Mouse (Mus musculus) bone marrow macrophage, adult 2 months (primary cell): Measurements from ENCODE around the gene Zpbp2. TPM values are rescaled to one million over a fixed set of nuclear protein-coding genes. Genes with fewer than 3 reads are reported as not detected.

ENCODE experiments used
- H3K27ac ChIP-seq: 2 replicates; pipeline ENCODE4 v1.5.1; 2012; ENCODE audit warnings: low read depth, low read length; ENCODE audit not compliant: insufficient read depth
- H3K4me1 ChIP-seq: 2 replicates; pipeline ENCODE4 v1.6.1; 2012; ENCODE audit warnings: low read length; ENCODE audit not compliant: control insufficient read depth, insufficient read depth
- H3K4me3 ChIP-seq: 2 replicates; pipeline ENCODE4 v1.5.1; 2012; ENCODE audit warnings: mild to moderate bottlenecking, low read length, moderate library complexity; ENCODE audit not compliant: insufficient read depth
- CTCF ChIP-seq: IDR thresholded peaks from 2 replicates; pipeline ENCODE4 v1.5.1; 2012; ENCODE audit warnings: low read depth, mild to moderate bottlenecking, low read length, moderate library complexity
- POLR2A ChIP-seq: IDR thresholded peaks from 2 replicates; pipeline ENCODE4 v1.6.1; 2012; ENCODE audit warnings: mild to moderate bottlenecking, low read depth, low read length, borderline replicate concordance
- polyA plus RNA-seq: library from polyadenylated mRNA; stranded (reverse); fragments of >200 nt; gene quantifications from 2 replicates; pipeline ENCODE4 v1.2.4, GENCODE M21; 2012; ENCODE audit not compliant: missing spikeins, insufficient read depth, insufficient read length

The Zpbp2 gene
- polyA plus RNA-seq, 1 experiment = not detected

DNA sequence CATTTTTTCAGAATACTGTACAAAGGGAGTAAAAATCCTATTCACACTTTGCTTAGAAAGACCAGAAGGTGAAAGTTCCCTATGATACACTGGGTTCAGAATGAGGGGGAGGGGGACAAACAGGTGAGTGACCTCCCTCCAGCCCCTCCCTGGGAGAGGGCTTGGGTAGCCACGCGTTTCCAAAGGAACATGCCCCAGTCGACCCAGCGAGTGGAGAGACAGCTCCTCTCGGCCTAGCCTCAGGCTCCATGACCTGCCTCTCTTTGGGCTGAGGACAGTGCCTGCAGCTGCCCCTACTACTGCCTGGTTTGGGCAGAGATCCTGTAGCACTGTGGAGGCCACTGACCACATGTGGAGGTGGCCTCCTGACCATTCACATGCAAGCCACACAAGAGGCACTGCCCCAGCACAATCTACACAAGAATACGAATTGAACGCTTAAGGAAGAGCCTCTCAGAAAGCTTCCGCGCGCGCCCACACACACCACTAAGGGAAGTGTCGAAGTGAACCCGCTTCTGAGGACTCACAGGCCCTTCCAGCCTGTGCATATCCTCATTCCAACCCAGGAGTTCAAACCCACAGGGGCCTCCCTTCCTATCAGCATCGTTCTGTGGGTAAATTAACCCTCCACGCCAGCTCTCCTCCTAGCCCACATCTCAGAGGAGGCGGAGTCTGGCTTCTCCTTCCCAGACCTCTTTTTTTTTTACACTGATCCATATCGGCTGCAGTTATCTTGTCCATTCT, 30.6 kb downstream of the Zpbp2 start:
- H3K27ac ChIP-seq = no peak overlapping the region
- no peak for TF ChIP-seq POLR2A
- no peak for TF ChIP-seq CTCF
- peaks cover 36% of the 10 kb centered on the region for H3K4me1 ChIP-seq
- no peak overlapping the region for H3K4me3 ChIP-seq

- peaks cover 36% of the 10 kb centered on the region for H3K4me1 ChIP-seq
- no peak overlapping the region for H3K4me3 ChIP-seq
- no peak overlapping the region for H3K27ac ChIP-seq
- TF ChIP-seq CTCF = no peak
Measured at GRCm38 (mm10) chr11:98582030-98582388, 31.1 kb downstream of the Zpbp2 start.

GRCm38 (mm10) chr11:98582551-98583264, 31.8 kb downstream of the Zpbp2 start:
- Histone ChIP-seq H3K27ac (no peak overlapping the region), H3K4me1 (peaks cover 39% of the 10 kb centered on the region), H3K4me3 (no peak overlapping the region)
- TF ChIP-seq CTCF (no peak), POLR2A (no peak)

DNA sequence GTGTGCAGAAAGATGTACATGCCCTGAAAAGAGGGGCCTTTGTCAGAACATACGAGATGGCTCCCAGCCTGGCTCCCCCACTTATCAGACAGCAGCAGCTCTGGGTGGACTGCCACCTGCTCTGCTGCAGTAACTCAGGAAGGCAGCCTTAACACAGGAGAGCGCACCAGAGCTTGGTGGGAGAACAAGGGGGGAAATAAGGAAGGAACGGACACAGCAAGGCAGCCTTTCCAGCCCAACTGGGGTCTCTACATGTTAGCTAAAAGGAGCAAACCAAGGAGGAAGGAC, 32.3 kb downstream of the Zpbp2 start:
- H3K4me1 ChIP-seq = peaks cover 40% of the 10 kb centered on the region
- H3K27ac ChIP-seq = no peak overlapping the region
- TF ChIP-seq POLR2A = no peak
- no peak for TF ChIP-seq CTCF
- no peak overlapping the region for H3K4me3 ChIP-seq

GRCm38 (mm10) chr11:98583571-98583970, 32.7 kb downstream of the Zpbp2 start:
- H3K4me1 ChIP-seq = peaks cover 40% of the 10 kb centered on the region
- no peak for TF ChIP-seq CTCF
- TF ChIP-seq POLR2A = no peak
- no peak overlapping the region for H3K27ac ChIP-seq
- H3K4me3 ChIP-seq = no peak overlapping the region

DNA sequence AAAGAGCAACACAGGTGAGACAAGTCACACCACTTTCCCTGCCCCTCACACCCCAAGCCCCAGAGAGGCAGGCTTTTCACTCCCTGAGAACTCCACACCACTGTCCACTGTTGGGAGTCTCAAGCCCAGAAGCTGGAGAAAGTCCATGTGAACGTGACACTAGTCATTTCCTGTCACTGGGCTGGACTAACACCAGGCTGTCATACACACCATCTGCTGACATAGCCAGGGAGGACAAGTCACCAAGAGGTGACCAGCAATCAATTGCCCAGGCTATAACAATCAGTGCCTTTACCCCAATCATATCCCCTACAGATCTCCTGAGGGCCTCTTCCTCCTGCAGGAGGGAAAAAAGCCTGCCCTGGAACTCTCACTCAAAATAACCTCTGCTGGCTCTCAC, 33.2 kb downstream of the Zpbp2 start:
- Histone ChIP-seq H3K4me1 (peaks cover 44% of the 10 kb centered on the region), H3K27ac (no peak overlapping the region), H3K4me3 (no peak overlapping the region)
- TF ChIP-seq POLR2A (no peak), CTCF (no peak)

GRCm38 (mm10) chr11:98584629-98585177, 33.8 kb downstream of the Zpbp2 start:
- Histone ChIP-seq H3K4me1 (peaks cover 49% of the 10 kb centered on the region), H3K4me3 (no peak overlapping the region)
- TF ChIP-seq CTCF (no peak), POLR2A (no peak)

GRCm38 (mm10) chr11:98586087-98586891, 35.4 kb downstream of the Zpbp2 start:
- H3K4me1 ChIP-seq = peaks cover 41% of the 10 kb centered on the region
- H3K27ac ChIP-seq = no peak overlapping the region
- TF ChIP-seq CTCF (no peak), POLR2A (no peak)

More at GRCm38 (mm10) chr11:98584629-98585177, 33.8 kb downstream of the Zpbp2 start:
- H3K27ac ChIP-seq = no peak overlapping the region

GRCm38 (mm10) chr11:98586892-98587563, 36.1 kb downstream of the Zpbp2 start, which contains the start of gene Ormdl3:
Gene Ormdl3, minus strand, starts transcription at chr11:98587368.
- H3K4me1 ChIP-seq = peaks cover 41% of the 10 kb centered on the region
- no peak for TF ChIP-seq POLR2A
- TF ChIP-seq CTCF = no peak
- H3K4me3 ChIP-seq = peak within 1 kb of the TSS; percentile 78
- H3K27ac ChIP-seq = peak within 1 kb of the TSS; percentile 8; the same call in 1 of the 2 replicates

More at GRCm38 (mm10) chr11:98586087-98586891, 35.4 kb downstream of the Zpbp2 start:
- peak overlapping the region; percentile 78 for H3K4me3 ChIP-seq
